In genomic region chr9:57644442-57644943, GRCm38 (mm10) we compare ENCODE assay signal across 8 mouse cellular contexts. TPM values are rescaled to one million over a fixed set of nuclear protein-coding genes. Genes with fewer than 3 reads are reported as not detected.
DNase-seq lines count a peak whose midpoint lies in the region; ATAC-seq and TF ChIP-seq lines count a peak whose summit lies in the region.

No protein-coding gene starts in this region.

- peak; percentile 42 for DNase-seq in 3T3-L1 (ENCODE audit: low read depth, low spot score)
- DNase-seq in embryonic facial prominence, embryonic 10.5 days (ENCODE audit: low spot score), result no peak
- no peak for DNase-seq in cerebellum, postnatal 36 days
- DNase-seq in layer of hippocampus, postnatal 14 days (ENCODE audit: low spot score in 2 of 2), result no peak

- peaks cover 73% of the 10 kb centered on the region for H3K4me1 ChIP-seq in erythroblast, embryonic 14.5 days (ENCODE audit: control insufficient read depth)
- H3K4me1 ChIP-seq in embryonic facial prominence, embryonic 10.5 days, result peaks cover 72% of the 10 kb centered on the region
- H3K4me1 ChIP-seq in intestine, postnatal 0 days (replicated peaks; ENCODE audit: control insufficient read depth, insufficient read depth, low read length), result peaks cover 29% of the 10 kb centered on the region
- peaks cover 41% of the 10 kb centered on the region for H3K4me1 ChIP-seq in neural tube, embryonic 14.5 days (ENCODE audit: control insufficient read depth, insufficient read depth, low read length)

- peak overlapping the region; percentile 99 for H3K27ac ChIP-seq in embryonic facial prominence, embryonic 10.5 days (replicated peaks)
- peak overlapping the region; percentile 96 for H3K27ac ChIP-seq in intestine, postnatal 0 days (ENCODE audit: low read depth, low read length)
- peak overlapping the region; percentile 94 for H3K27ac ChIP-seq in neural tube, embryonic 14.5 days (ENCODE audit: low read depth, low read length)

- H3K36me3 ChIP-seq in erythroblast, embryonic 14.5 days (ENCODE audit: control insufficient read depth), result peaks cover 22% of the 10 kb centered on the region
- peaks cover 21% of the 10 kb centered on the region for H3K36me3 ChIP-seq in embryonic facial prominence, embryonic 10.5 days (replicated peaks)
- H3K36me3 ChIP-seq in intestine, postnatal 0 days (ENCODE audit: control insufficient read depth, insufficient read depth), result peaks cover 5% of the 10 kb centered on the region; the same call in 1 of the 2 replicates
- H3K36me3 ChIP-seq in neural tube, embryonic 14.5 days (ENCODE audit: control insufficient read depth, insufficient read depth, low read length), result no peaks in the 10 kb centered on the region

- H3K4me3 ChIP-seq in erythroblast, embryonic 14.5 days (replicated peaks), result peak overlapping the region; percentile 92
- peak overlapping the region; percentile 99 for H3K4me3 ChIP-seq in embryonic facial prominence, embryonic 10.5 days
- peak overlapping the region; percentile 85 for H3K4me3 ChIP-seq in intestine, postnatal 0 days (ENCODE audit: low read depth, low read length)
- peak overlapping the region; percentile 98 for H3K4me3 ChIP-seq in neural tube, embryonic 14.5 days (ENCODE audit: low read depth, low read length)

- H3K27me3 ChIP-seq in erythroblast, embryonic 14.5 days (ENCODE audit: control insufficient read depth), result peaks cover 4% of the 10 kb centered on the region
- 0 out of 2 replicates have a peak, but pooled peaks cover 5% of the 10 kb centered on the region for H3K27me3 ChIP-seq in embryonic facial prominence, embryonic 10.5 days (replicated peaks; ENCODE audit: low read depth, poor library complexity, severe bottlenecking)
- no peaks in the 10 kb centered on the region for H3K27me3 ChIP-seq in intestine, postnatal 0 days (replicated peaks; ENCODE audit: control insufficient read depth, insufficient read depth, low read length)
- H3K27me3 ChIP-seq in neural tube, embryonic 14.5 days (ENCODE audit: control insufficient read depth, insufficient read depth, low read length), result no peaks in the 10 kb centered on the region; the same call in 1 of the 2 replicates

- H3K4me2 ChIP-seq in intestine, postnatal 0 days (replicated peaks; ENCODE audit: low read depth), result peak overlapping the region; percentile 85
- H3K4me2 ChIP-seq in neural tube, embryonic 14.5 days (ENCODE audit: low read depth, low read length), result peak overlapping the region; percentile 98

- TF ChIP-seq CTCF in intestine, postnatal 0 days (IDR thresholded peaks at IDR 0.05; ENCODE audit: low read depth), result no peak

- H3K9me3 ChIP-seq in erythroblast, embryonic 14.5 days (ENCODE audit: control insufficient read depth, low read length), result no peaks in the 10 kb centered on the region
- no peaks in the 10 kb centered on the region for H3K9me3 ChIP-seq in embryonic facial prominence, embryonic 10.5 days
- no peaks in the 10 kb centered on the region for H3K9me3 ChIP-seq in intestine, postnatal 0 days (ENCODE audit: control insufficient read depth)
- H3K9me3 ChIP-seq in neural tube, embryonic 14.5 days (ENCODE audit: control insufficient read depth, low read length), result no peaks in the 10 kb centered on the region

- H3K9ac ChIP-seq in intestine, postnatal 0 days (ENCODE audit: low read depth, low read length), result peak overlapping the region; percentile 92
- H3K9ac ChIP-seq in neural tube, embryonic 14.5 days (replicated peaks; ENCODE audit: low read depth, low read length), result peak overlapping the region; percentile 97

- no peak for ATAC-seq in erythroblast, adult 5-6 weeks (replicated peaks; ENCODE audit: low FRiP score, poor library complexity, severe bottlenecking)
- ATAC-seq in intestine, postnatal 0 days, result no peak
- ATAC-seq in neural tube, embryonic 14.5 days (ENCODE audit: low read depth), result peak; percentile 9; the same call in 1 of the 2 replicates

- WGBS in embryonic facial prominence, embryonic 10.5 days, result under 1% methylated on average over 18 of the region's 18 CpGs
- WGBS in intestine, postnatal 0 days, result under 1% methylated on average over 18 of the region's 18 CpGs
- WGBS in neural tube, embryonic 14.5 days, result 0% methylated on average over 18 of the region's 18 CpGs

RNA-seq across cellular contexts. Expression of gene Csk, which starts 8.9 kb away (rescaled TPM):
- 6.1 TPM in 2 replicates for polyA plus RNA-seq in erythroblast, embryonic 14.5 days (2012)
- 31.6 and 44.6 TPM in 2 replicates for total RNA-seq in erythroblast, adult 5-6 weeks (2015; ENCODE audit: low replicate concordance)
- total RNA-seq in erythroblast, adult 5-6 weeks (2017; ENCODE audit: low replicate concordance), result 12.1 and 40.8 TPM in 2 replicates
- 33.2 and 38.3 TPM in 2 replicates for polyA plus RNA-seq in embryonic facial prominence, embryonic 10.5 days (2016; fragmentation: Nextera tagmentation; extraction: Ambion mirVana)
- 18.7 and 21.9 TPM in 2 replicates for polyA plus RNA-seq in intestine, postnatal 0 days (2015; fragmentation: Nextera tagmentation; extraction: Ambion mirVana)
- polyA plus RNA-seq in neural tube, embryonic 14.5 days (2014; fragmentation: Nextera tagmentation; extraction: Ambion mirVana), result 33.4 and 46.2 TPM in 2 replicates
- 10 to 100 TPM; 41.6 to 49.5 TPM for total RNA-seq in layer of hippocampus, postnatal 14 days (2021)

RNA-seq across cellular contexts. Expression of gene Lman1l, which starts 23.9 kb away (rescaled TPM):
- not detected in 2 replicates for polyA plus RNA-seq in erythroblast, embryonic 14.5 days (2012)
- total RNA-seq in erythroblast, adult 5-6 weeks (2015; ENCODE audit: low replicate concordance), result not detected in 2 replicates
- total RNA-seq in erythroblast, adult 5-6 weeks (2017; ENCODE audit: low replicate concordance), result not detected in 2 replicates
- not detected in 2 replicates for polyA plus RNA-seq in embryonic facial prominence, embryonic 10.5 days (2016; fragmentation: Nextera tagmentation; extraction: Ambion mirVana)
- polyA plus RNA-seq in intestine, postnatal 0 days (2015; fragmentation: Nextera tagmentation; extraction: Ambion mirVana), result not detected in 2 replicates
- not detected in 2 replicates for polyA plus RNA-seq in neural tube, embryonic 14.5 days (2014; fragmentation: Nextera tagmentation; extraction: Ambion mirVana)
- total RNA-seq in layer of hippocampus, postnatal 14 days (2021), result not detected

RNA-seq across cellular contexts. Expression of gene Cplx3, which starts 38.4 kb away (rescaled TPM):
- polyA plus RNA-seq in erythroblast, embryonic 14.5 days (2012), result not detected in 2 replicates
- not detected in 2 replicates for total RNA-seq in erythroblast, adult 5-6 weeks (2015; ENCODE audit: low replicate concordance)
- 0.34 TPM in 1 of 2 replicates, not detected in the other for total RNA-seq in erythroblast, adult 5-6 weeks (2017; ENCODE audit: low replicate concordance)
- polyA plus RNA-seq in embryonic facial prominence, embryonic 10.5 days (2016; fragmentation: Nextera tagmentation; extraction: Ambion mirVana), result 1.6 and 1.8 TPM in 2 replicates
- not detected in 2 replicates for polyA plus RNA-seq in intestine, postnatal 0 days (2015; fragmentation: Nextera tagmentation; extraction: Ambion mirVana)
- 0.13 TPM in 1 of 2 replicates, not detected in the other for polyA plus RNA-seq in neural tube, embryonic 14.5 days (2014; fragmentation: Nextera tagmentation; extraction: Ambion mirVana)
- total RNA-seq in layer of hippocampus, postnatal 14 days (2021), result 1 to 10 TPM; 2.4 to 3.2 TPM

RNA-seq across cellular contexts. Expression of gene Cyp1a2, which starts 39.0 kb away (rescaled TPM):
- not detected in 2 replicates for polyA plus RNA-seq in erythroblast, embryonic 14.5 days (2012)
- not detected in 2 replicates for total RNA-seq in erythroblast, adult 5-6 weeks (2015; ENCODE audit: low replicate concordance)
- total RNA-seq in erythroblast, adult 5-6 weeks (2017; ENCODE audit: low replicate concordance), result not detected in 2 replicates
- not detected in 2 replicates for polyA plus RNA-seq in embryonic facial prominence, embryonic 10.5 days (2016; fragmentation: Nextera tagmentation; extraction: Ambion mirVana)
- not detected in 2 replicates for polyA plus RNA-seq in intestine, postnatal 0 days (2015; fragmentation: Nextera tagmentation; extraction: Ambion mirVana)
- polyA plus RNA-seq in neural tube, embryonic 14.5 days (2014; fragmentation: Nextera tagmentation; extraction: Ambion mirVana), result not detected in 2 replicates
- total RNA-seq in layer of hippocampus, postnatal 14 days (2021), result not detected

RNA-seq across cellular contexts. Expression of gene Cyp1a1, which starts 43.2 kb away (rescaled TPM):
- polyA plus RNA-seq in erythroblast, embryonic 14.5 days (2012), result not detected in 2 replicates
- not detected in 2 replicates for total RNA-seq in erythroblast, adult 5-6 weeks (2015; ENCODE audit: low replicate concordance)
- total RNA-seq in erythroblast, adult 5-6 weeks (2017; ENCODE audit: low replicate concordance), result not detected in 2 replicates
- 0.07 TPM in 1 of 2 replicates, not detected in the other for polyA plus RNA-seq in embryonic facial prominence, embryonic 10.5 days (2016; fragmentation: Nextera tagmentation; extraction: Ambion mirVana)
- 0.05 and 0.09 TPM in 2 replicates for polyA plus RNA-seq in intestine, postnatal 0 days (2015; fragmentation: Nextera tagmentation; extraction: Ambion mirVana)
- polyA plus RNA-seq in neural tube, embryonic 14.5 days (2014; fragmentation: Nextera tagmentation; extraction: Ambion mirVana), result 0.09 and 0.13 TPM in 2 replicates
- total RNA-seq in layer of hippocampus, postnatal 14 days (2021), result under 1 TPM; 0.14 to 0.28 TPM
